Mouse (Mus musculus) small intestine, adult 2 months (tissue): Measurements from ENCODE around the gene Tsacc.

Experiments used
- CTCF ChIP-seq: fragments of 200-500 bp; IDR thresholded peaks from 2 replicates; pipeline ENCODE4 v1.5.1; 2012; ENCODE audit warnings: low read depth, mild to moderate bottlenecking, control low read depth, inconsistent platforms, low read length, moderate library complexity, mixed read lengths; ENCODE audit not compliant: insufficient replicate concordance, insufficient read length; ENCODE audit errors: extremely low read depth
- POLR2A ChIP-seq: fragments of 200-500 bp; IDR thresholded peaks from 2 replicates; pipeline ENCODE4 v1.6.1; 2012; ENCODE audit warnings: low read depth, mild to moderate bottlenecking, control low read depth, inconsistent platforms, low read length, moderate library complexity

- TF ChIP-seq POLR2A (no peak), CTCF (peak; percentile 30; the same call in 1 of the 2 replicates)
Measured at GRCm38 (mm10) chr3:88274002-88274401, 22.8 kb downstream of the Tsacc start.
